Mouse (Mus musculus) forebrain, embryonic 14.5 days (tissue): Measurements from ENCODE around the gene Lrp2. TPM values are rescaled to one million over a fixed set of nuclear protein-coding genes. Genes with fewer than 3 reads are reported as not detected.

Experiments
- ATAC-seq: fragments of 200-750 bp; cut with Nextera tagmentation; 2 replicates; pipeline ENCODE4 v1.8.0; 2017; ENCODE audit warnings: mild to moderate bottlenecking, moderate library complexity
- DNase-seq: peaks from one replicate; pipeline ENCODE4 v3.0.0-alpha.2; 2015; ENCODE audit warnings: low spot score
- H3K27ac ChIP-seq: fragments of 300-500 bp; sonication (generic); 2 replicates; pipeline ENCODE4 v1.5.1; 2014; ENCODE audit warnings: low read depth, mild to moderate bottlenecking, control low read depth, low read length, moderate library complexity
- H3K27me3 ChIP-seq: fragments of 300-500 bp; sonication (generic); replicated peaks from 2 replicates; pipeline ENCODE4 v1.6.1; 2014; ENCODE audit warnings: low read length, control low read depth, mixed read lengths; ENCODE audit not compliant: control insufficient read depth, insufficient read depth
- H3K36me3 ChIP-seq: fragments of 300-500 bp; sonication (generic); 2 replicates; pipeline ENCODE4 v1.6.1; 2014; ENCODE audit warnings: low read length, control low read depth; ENCODE audit not compliant: control insufficient read depth, insufficient read depth
- H3K4me1 ChIP-seq: fragments of 300-500 bp; sonication (generic); 2 replicates; pipeline ENCODE4 v1.6.1; 2014; ENCODE audit warnings: antibody characterized with exemption, low read length, control low read depth; ENCODE audit not compliant: control insufficient read depth, insufficient read depth
- H3K4me2 ChIP-seq: fragments of 300-500 bp; sonication (generic); 2 replicates; pipeline ENCODE4 v1.6.1; 2014; ENCODE audit warnings: mild to moderate bottlenecking, control low read depth, low read length
- H3K4me3 ChIP-seq: fragments of 300-500 bp; sonication (generic); 2 replicates; pipeline ENCODE4 v1.5.1; 2014; ENCODE audit warnings: low read depth, low read length, control low read depth
- H3K9ac ChIP-seq: fragments of 300-500 bp; sonication (generic); 2 replicates; pipeline ENCODE4 v1.6.1; 2014; ENCODE audit warnings: mild to moderate bottlenecking, low read length, control low read depth, moderate library complexity
- H3K9me3 ChIP-seq: fragments of 300-500 bp; sonication (generic); replicated peaks from 2 replicates; pipeline ENCODE4 v1.6.1; 2016; ENCODE audit warnings: low read length, control low read depth, mixed read lengths; ENCODE audit not compliant: control insufficient read depth
- WGBS: fragments of 180-500 bp; shearing (Covaris S2); extraction: QIAGEN DNeasy Blood & Tissue Kit; methylation state at CpG from one replicate; pipeline ENCODE4 v1.1.7; 2014; 5-methylcytosine and 5-hydroxymethylcytosine counted together
- polyA plus RNA-seq: library from polyadenylated mRNA; unstranded; fragments of >200 nt; fragmentation: Nextera tagmentation; extraction: Ambion mirVana; gene quantifications from 2 replicates; pipeline ENCODE4 v1.2.1, GENCODE M21; 2014

The Lrp2 gene
- polyA plus RNA-seq, 1 experiment from 2014 or later = 0.66 TPM

- H3K9me3 ChIP-seq = no peaks in the 10 kb centered on the region
- H3K36me3 ChIP-seq = no peaks in the 10 kb centered on the region
- H3K4me2 ChIP-seq = no peak overlapping the region
- 66% methylated on average over 6 of the region's 6 CpGs for WGBS
- H3K27ac ChIP-seq = no peak overlapping the region
- H3K4me1 ChIP-seq = no peaks in the 10 kb centered on the region
- DNase-seq = no peak
- no peaks in the 10 kb centered on the region for H3K27me3 ChIP-seq
- no peak overlapping the region for H3K9ac ChIP-seq
- no peak for ATAC-seq
- H3K4me3 ChIP-seq = no peak overlapping the region
These were observed 10.9 kb downstream of the Lrp2 start for GRCm38 (mm10) chr2:69574934-69575333.

GRCm38 (mm10) chr2:69574261-69574660, 11.6 kb downstream of the Lrp2 start:
- H3K9ac ChIP-seq = no peak overlapping the region
- H3K4me1 ChIP-seq = no peaks in the 10 kb centered on the region
- no peaks in the 10 kb centered on the region for H3K27me3 ChIP-seq
- no peak for ATAC-seq
- H3K9me3 ChIP-seq = no peaks in the 10 kb centered on the region
- H3K36me3 ChIP-seq = no peaks in the 10 kb centered on the region
- H3K4me2 ChIP-seq = no peak overlapping the region
- 72% methylated on average over 3 of the region's 3 CpGs for WGBS
- no peak for DNase-seq
- no peak overlapping the region for H3K4me3 ChIP-seq
- H3K27ac ChIP-seq = no peak overlapping the region

- ATAC-seq (no peak), DNase-seq (no peak)
- Histone ChIP-seq H3K4me3 (no peak overlapping the region), H3K9me3 (no peaks in the 10 kb centered on the region), H3K27me3 (no peaks in the 10 kb centered on the region), H3K4me1 (no peaks in the 10 kb centered on the region), H3K36me3 (no peaks in the 10 kb centered on the region), H3K27ac (no peak overlapping the region), H3K4me2 (no peak overlapping the region), H3K9ac (no peak overlapping the region)
These were observed 12.2 kb downstream of the Lrp2 start for GRCm38 (mm10) chr2:69573733-69574054.

- Histone ChIP-seq H3K9me3 (no peaks in the 10 kb centered on the region), H3K27me3 (no peaks in the 10 kb centered on the region), H3K36me3 (no peaks in the 10 kb centered on the region), H3K4me1 (no peaks in the 10 kb centered on the region), H3K4me2 (no peak overlapping the region), H3K9ac (no peak overlapping the region), H3K27ac (no peak overlapping the region), H3K4me3 (no peak overlapping the region)
- no peak for DNase-seq
- no peak for ATAC-seq
- WGBS = 44% methylated on average over 5 of the region's 5 CpGs
These were observed 12.7 kb downstream of the Lrp2 start for GRCm38 (mm10) chr2:69573038-69573732.

GRCm38 (mm10) chr2:69570556-69570955, 15.3 kb downstream of the Lrp2 start:
- no peak for DNase-seq
- Histone ChIP-seq H3K4me1 (no peaks in the 10 kb centered on the region), H3K4me2 (no peak overlapping the region), H3K27ac (no peak overlapping the region), H3K9me3 (no peaks in the 10 kb centered on the region), H3K4me3 (no peak overlapping the region), H3K36me3 (no peaks in the 10 kb centered on the region), H3K27me3 (no peaks in the 10 kb centered on the region), H3K9ac (no peak overlapping the region)
- 81% methylated on average over 6 of the region's 6 CpGs for WGBS
- ATAC-seq = no peak

GRCm38 (mm10) chr2:69566281-69566680, 19.6 kb downstream of the Lrp2 start:
- Histone ChIP-seq H3K9ac (no peak overlapping the region), H3K9me3 (no peaks in the 10 kb centered on the region), H3K36me3 (no peaks in the 10 kb centered on the region), H3K27me3 (no peaks in the 10 kb centered on the region), H3K27ac (no peak overlapping the region), H3K4me2 (no peak overlapping the region), H3K4me3 (no peak overlapping the region), H3K4me1 (no peaks in the 10 kb centered on the region)
- ATAC-seq = no peak
- WGBS = 82% methylated on average over 7 of the region's 7 CpGs
- no peak for DNase-seq

- Histone ChIP-seq H3K9ac (no peak overlapping the region), H3K27me3 (no peaks in the 10 kb centered on the region), H3K9me3 (no peaks in the 10 kb centered on the region), H3K4me3 (no peak overlapping the region), H3K36me3 (no peaks in the 10 kb centered on the region), H3K27ac (no peak overlapping the region), H3K4me1 (no peaks in the 10 kb centered on the region), H3K4me2 (no peak overlapping the region)
- DNase-seq = no peak
- 89% methylated on average over 6 of the region's 6 CpGs for WGBS
- ATAC-seq = no peak
These were observed 22.4 kb downstream of the Lrp2 start for GRCm38 (mm10) chr2:69563492-69563891.

- Histone ChIP-seq H3K4me2 (no peak overlapping the region), H3K9ac (no peak overlapping the region), H3K27me3 (no peaks in the 10 kb centered on the region), H3K27ac (no peak overlapping the region), H3K36me3 (no peaks in the 10 kb centered on the region), H3K4me3 (no peak overlapping the region), H3K9me3 (no peaks in the 10 kb centered on the region), H3K4me1 (no peaks in the 10 kb centered on the region)
- DNase-seq (no peak), ATAC-seq (no peak)
- WGBS = 72% methylated on average over 5 of the region's 5 CpGs
These were observed 23.1 kb downstream of the Lrp2 start for GRCm38 (mm10) chr2:69562761-69563160.

GRCm38 (mm10) chr2:69560221-69560620, 25.6 kb downstream of the Lrp2 start:
- DNase-seq (no peak), ATAC-seq (no peak)
- Histone ChIP-seq H3K4me1 (no peaks in the 10 kb centered on the region), H3K9me3 (no peaks in the 10 kb centered on the region), H3K4me2 (no peak overlapping the region), H3K36me3 (no peaks in the 10 kb centered on the region), H3K4me3 (no peak overlapping the region), H3K27ac (no peak overlapping the region), H3K27me3 (no peaks in the 10 kb centered on the region), H3K9ac (no peak overlapping the region)
- 65% methylated on average over 4 of the region's 4 CpGs for WGBS
